Mouse (Mus musculus): Measurements from ENCODE around the gene Epb41l5. TPM values are rescaled to one million over a fixed set of nuclear protein-coding genes. Genes with fewer than 3 reads are reported as not detected.

The Epb41l5 gene
- polyA plus RNA-seq, 1 experiment from 2014 or later: 36.7 TPM

DNA sequence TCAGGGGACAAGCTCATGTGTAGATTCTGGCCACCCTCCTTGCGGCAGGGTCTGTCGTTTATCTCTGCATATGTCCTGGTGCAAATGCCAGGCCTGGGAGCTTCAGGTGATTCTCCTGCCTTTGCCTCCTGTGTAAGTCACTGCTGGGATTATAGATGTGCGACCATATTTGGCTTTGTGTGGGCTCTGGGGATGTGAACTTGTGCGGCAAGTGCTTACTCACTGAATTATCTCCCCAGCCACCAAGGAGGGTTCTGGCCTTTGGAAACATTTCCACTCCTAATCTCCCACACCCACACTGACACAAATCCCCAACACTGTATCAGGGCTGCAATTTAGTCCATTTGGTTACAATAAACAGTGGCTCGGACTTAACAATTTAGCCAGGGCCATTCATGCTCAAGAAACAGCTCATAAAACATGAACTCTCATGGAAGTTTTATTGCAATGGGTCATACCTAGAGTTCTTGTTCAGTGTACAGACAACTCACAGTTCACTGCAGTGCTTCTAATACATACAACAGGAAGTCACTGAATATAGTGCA, 104.1 kb downstream of the Epb41l5 start:
- 91% methylated on average over 5 of the region's 5 CpGs for WGBS
- no peaks in the 10 kb centered on the region for H3K9me3 ChIP-seq
- H3K9ac ChIP-seq (replicated peaks): no peak overlapping the region
- H3K27ac ChIP-seq (replicated peaks): no peak overlapping the region
- H3K4me2 ChIP-seq (replicated peaks): no peak overlapping the region
- peaks cover 49% of the 10 kb centered on the region for H3K36me3 ChIP-seq
- H3K4me3 ChIP-seq: no peak overlapping the region
- ATAC-seq (ENCODE audit: low FRiP score, low read depth): no peak
- H3K27me3 ChIP-seq: no peaks in the 10 kb centered on the region
- H3K4me1 ChIP-seq: no peaks in the 10 kb centered on the region

DNA sequence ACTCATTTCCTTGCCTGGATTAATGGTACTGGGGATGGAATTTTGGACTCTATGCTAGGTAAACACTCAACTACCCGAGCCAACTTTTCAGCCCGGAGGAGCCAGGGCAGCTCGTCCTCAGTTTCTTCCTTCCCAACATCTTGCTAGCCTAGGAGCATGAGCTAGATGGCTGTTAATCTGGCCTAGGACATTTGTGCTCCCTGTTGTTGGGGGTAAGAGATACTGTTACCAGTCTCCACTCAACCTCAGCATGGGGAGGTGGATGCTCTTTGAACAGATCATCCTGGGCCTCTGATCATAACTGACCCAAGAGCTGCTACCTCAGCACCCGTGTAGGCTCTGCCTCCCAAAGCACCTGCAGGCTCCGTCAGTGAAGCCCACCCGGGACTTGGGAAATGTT, 105.5 kb downstream of the Epb41l5 start:
- no peak overlapping the region for H3K4me3 ChIP-seq
- no peak overlapping the region for H3K4me2 ChIP-seq (replicated peaks)
- H3K36me3 ChIP-seq: peaks cover 46% of the 10 kb centered on the region
- no peak overlapping the region for H3K27ac ChIP-seq (replicated peaks)
- 97% methylated on average over 6 of the region's 6 CpGs for WGBS
- ATAC-seq (ENCODE audit: low FRiP score, low read depth): no peak
- H3K9ac ChIP-seq (replicated peaks): no peak overlapping the region
- no peaks in the 10 kb centered on the region for H3K9me3 ChIP-seq
- H3K4me1 ChIP-seq: no peaks in the 10 kb centered on the region
- no peaks in the 10 kb centered on the region for H3K27me3 ChIP-seq

- H3K36me3 ChIP-seq: peaks cover 31% of the 10 kb centered on the region
- H3K9me3 ChIP-seq: no peaks in the 10 kb centered on the region
- H3K4me2 ChIP-seq (replicated peaks): no peak overlapping the region
- no peak for ATAC-seq (ENCODE audit: low FRiP score, low read depth)
- no peaks in the 10 kb centered on the region for H3K4me1 ChIP-seq
- H3K27ac ChIP-seq (replicated peaks): no peak overlapping the region
- H3K4me3 ChIP-seq: no peak overlapping the region
- no peak overlapping the region for H3K9ac ChIP-seq (replicated peaks)
- H3K27me3 ChIP-seq: no peaks in the 10 kb centered on the region
- WGBS: 86% methylated on average over 3 of the region's 3 CpGs
These were observed 107.2 kb downstream of the Epb41l5 start for GRCm38 (mm10) chr1:119541570-119541969.

DNA sequence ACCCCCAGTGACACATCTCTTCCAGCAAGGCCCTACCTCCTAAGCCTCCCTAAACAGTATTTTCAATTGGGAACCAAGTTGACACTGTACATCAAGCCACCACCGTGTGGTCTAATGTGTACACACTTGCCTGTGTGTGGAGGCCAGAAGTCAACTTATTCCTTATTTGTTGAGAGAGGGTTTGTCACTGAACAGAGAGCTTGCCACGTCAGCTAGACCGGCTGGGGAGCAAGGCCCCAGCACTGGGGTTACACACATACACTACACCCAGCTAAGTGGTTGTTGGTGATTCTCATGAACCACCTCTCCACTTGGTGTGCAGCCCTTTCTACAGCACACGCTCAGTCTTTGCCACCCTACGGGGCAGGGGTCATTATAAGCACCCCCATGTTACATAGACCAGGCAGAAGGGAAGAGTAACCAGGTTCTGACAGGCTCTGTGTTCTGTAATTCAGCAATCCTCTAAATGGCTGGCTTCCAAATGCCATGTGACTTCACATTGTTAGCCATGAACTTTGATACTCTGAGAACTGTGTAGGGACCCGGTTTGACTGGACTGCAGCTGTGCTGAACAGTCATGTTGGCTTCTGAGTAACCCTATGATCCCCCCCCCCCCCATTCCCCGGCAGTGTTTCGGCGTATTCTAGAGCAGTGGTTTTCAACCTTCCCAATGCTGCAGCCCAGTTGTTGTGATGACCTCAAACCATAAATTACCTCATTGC, 107.8 kb downstream of the Epb41l5 start:
- peaks cover 26% of the 10 kb centered on the region for H3K36me3 ChIP-seq
- no peak overlapping the region for H3K27ac ChIP-seq (replicated peaks)
- no peak overlapping the region for H3K4me2 ChIP-seq (replicated peaks)
- no peak overlapping the region for H3K4me3 ChIP-seq
- 92% methylated on average over 9 of the region's 9 CpGs for WGBS
- H3K27me3 ChIP-seq: no peaks in the 10 kb centered on the region
- ATAC-seq (ENCODE audit: low FRiP score, low read depth): no peak
- no peak overlapping the region for H3K9ac ChIP-seq (replicated peaks)
- H3K4me1 ChIP-seq: no peaks in the 10 kb centered on the region
- no peaks in the 10 kb centered on the region for H3K9me3 ChIP-seq

- no peak overlapping the region for H3K4me3 ChIP-seq
- WGBS: 76% methylated on average over 2 of the region's 2 CpGs
These were observed 109.5 kb downstream of the Epb41l5 start for GRCm38 (mm10) chr1:119539252-119539651.

GRCm38 (mm10) chr1:119537651-119538050, 111.1 kb downstream of the Epb41l5 start:
- no peaks in the 10 kb centered on the region for H3K27me3 ChIP-seq
- WGBS: 92% methylated on average over 6 of the region's 6 CpGs

More at GRCm38 (mm10) chr1:119539252-119539651, 109.5 kb downstream of the Epb41l5 start:
- peaks cover 21% of the 10 kb centered on the region for H3K36me3 ChIP-seq
- no peaks in the 10 kb centered on the region for H3K9me3 ChIP-seq
- H3K27me3 ChIP-seq: no peaks in the 10 kb centered on the region
- no peak overlapping the region for H3K27ac ChIP-seq (replicated peaks)
- no peak overlapping the region for H3K9ac ChIP-seq (replicated peaks)
- no peak overlapping the region for H3K4me2 ChIP-seq (replicated peaks)
- ATAC-seq (ENCODE audit: low FRiP score, low read depth): no peak
- no peaks in the 10 kb centered on the region for H3K4me1 ChIP-seq

GRCm38 (mm10) chr1:119536122-119536521, 112.7 kb downstream of the Epb41l5 start:
- Histone ChIP-seq H3K27ac (replicated peaks) (no peak overlapping the region), H3K4me2 (replicated peaks) (no peak overlapping the region), H3K36me3 (0 out of 2 replicates have a peak, but pooled peaks cover 3% of the 10 kb centered on the region), H3K4me3 (no peak overlapping the region), H3K27me3 (no peaks in the 10 kb centered on the region), H3K9me3 (no peaks in the 10 kb centered on the region), H3K9ac (replicated peaks) (no peak overlapping the region), H3K4me1 (0 out of 2 replicates have a peak, but pooled peaks cover 4% of the 10 kb centered on the region)
- ATAC-seq (ENCODE audit: low FRiP score, low read depth): no peak
- WGBS: 88% methylated on average over 2 of the region's 2 CpGs

More at GRCm38 (mm10) chr1:119537651-119538050, 111.1 kb downstream of the Epb41l5 start:
- H3K9me3 ChIP-seq: no peaks in the 10 kb centered on the region
- peaks cover 9% of the 10 kb centered on the region for H3K36me3 ChIP-seq
- H3K9ac ChIP-seq (replicated peaks): no peak overlapping the region
- no peak overlapping the region for H3K4me2 ChIP-seq (replicated peaks)
- no peak overlapping the region for H3K4me3 ChIP-seq
- 0 out of 2 replicates have a peak, but pooled peaks cover 4% of the 10 kb centered on the region for H3K4me1 ChIP-seq
- ATAC-seq (ENCODE audit: low FRiP score, low read depth): no peak
- no peak overlapping the region for H3K27ac ChIP-seq (replicated peaks)

DNA sequence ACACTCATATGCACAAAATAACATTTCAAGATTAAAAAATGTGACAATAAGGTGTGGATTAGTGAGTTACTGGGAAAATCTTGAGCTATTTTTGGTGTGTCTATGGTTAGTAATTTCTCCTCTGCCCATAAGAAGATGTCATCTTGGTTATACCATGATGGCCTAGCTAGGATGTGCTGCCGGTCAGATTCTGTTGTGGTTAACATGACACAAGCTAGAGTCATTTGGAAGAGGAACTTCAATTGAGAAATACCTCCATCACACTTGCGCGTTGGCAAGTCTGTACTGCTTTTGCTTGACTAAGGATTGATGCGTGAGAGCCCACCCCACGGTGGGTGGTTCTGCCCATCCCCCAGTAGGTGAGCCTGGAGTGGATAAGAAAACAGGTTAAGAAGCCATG, 114.5 kb downstream of the Epb41l5 start:
- Histone ChIP-seq H3K9me3 (no peaks in the 10 kb centered on the region), H3K9ac (replicated peaks) (no peak overlapping the region), H3K4me3 (no peak overlapping the region), H3K27ac (replicated peaks) (no peak overlapping the region), H3K27me3 (no peaks in the 10 kb centered on the region), H3K36me3 (peaks cover 15% of the 10 kb centered on the region; the same call in 1 of the 2 replicates), H3K4me2 (replicated peaks) (no peak overlapping the region), H3K4me1 (0 out of 2 replicates have a peak, but pooled peaks cover 4% of the 10 kb centered on the region)
- ATAC-seq (ENCODE audit: low FRiP score, low read depth): no peak
- WGBS: 95% methylated on average over 5 of the region's 5 CpGs

- Histone ChIP-seq H3K4me2 (replicated peaks) (no peak overlapping the region), H3K4me3 (no peak overlapping the region), H3K9ac (replicated peaks) (no peak overlapping the region), H3K9me3 (no peaks in the 10 kb centered on the region), H3K27ac (replicated peaks) (no peak overlapping the region), H3K36me3 (peaks cover 26% of the 10 kb centered on the region), H3K4me1 (0 out of 2 replicates have a peak, but pooled peaks cover 4% of the 10 kb centered on the region), H3K27me3 (no peaks in the 10 kb centered on the region)
- WGBS: 83% methylated on average over 18 of the region's 18 CpGs
- ATAC-seq (ENCODE audit: low FRiP score, low read depth): peak; percentile 52; the same call in 1 of the 2 replicates
These were observed 115.6 kb downstream of the Epb41l5 start for GRCm38 (mm10) chr1:119533093-119533805.

DNA sequence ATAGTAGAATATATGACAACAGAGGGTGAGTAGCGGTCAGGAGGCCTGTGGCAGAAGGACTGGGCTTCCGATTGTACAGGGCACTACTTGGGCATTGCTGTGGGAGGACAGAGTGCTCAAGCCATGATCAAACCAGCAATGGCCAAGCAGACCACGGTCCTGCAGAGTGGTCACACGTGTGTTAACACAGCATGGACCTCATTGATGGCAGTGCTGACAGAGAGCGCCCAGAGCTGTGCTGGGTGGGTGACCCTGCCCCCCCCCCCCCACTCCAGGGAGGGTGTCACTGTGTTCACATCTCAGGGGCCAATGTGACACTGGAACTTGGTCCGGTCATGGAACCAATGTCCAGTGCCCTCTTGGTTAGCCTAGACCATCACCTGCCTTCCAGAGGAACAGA, 116.6 kb downstream of the Epb41l5 start:
- Histone ChIP-seq H3K27me3 (no peaks in the 10 kb centered on the region), H3K4me1 (0 out of 2 replicates have a peak, but pooled peaks cover 4% of the 10 kb centered on the region), H3K4me2 (replicated peaks) (no peak overlapping the region), H3K9me3 (no peaks in the 10 kb centered on the region), H3K4me3 (no peak overlapping the region), H3K9ac (replicated peaks) (no peak overlapping the region), H3K27ac (replicated peaks) (no peak overlapping the region), H3K36me3 (peaks cover 36% of the 10 kb centered on the region)
- no peak for ATAC-seq (ENCODE audit: low FRiP score, low read depth)
- 95% methylated on average over 6 of the region's 6 CpGs for WGBS

DNA sequence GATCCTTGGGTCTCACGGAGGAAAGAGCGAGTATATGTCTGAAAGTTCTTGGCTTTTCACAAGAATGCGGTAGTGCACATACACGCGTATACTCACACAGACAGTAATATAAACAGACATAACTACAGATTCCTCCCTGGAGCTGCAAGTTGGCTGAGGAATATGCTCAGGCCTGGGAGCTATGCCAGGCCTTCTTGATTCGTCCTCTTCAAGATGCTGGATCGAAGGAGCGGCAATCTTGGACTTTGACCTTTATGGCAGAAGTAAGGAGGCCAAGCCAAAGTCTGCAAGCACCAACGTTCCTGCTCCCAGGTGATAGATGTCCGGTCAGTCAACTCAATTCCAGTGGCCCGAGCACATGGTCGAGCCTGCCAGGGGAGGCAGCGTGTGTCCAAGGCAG, 117.9 kb downstream of the Epb41l5 start:
- Histone ChIP-seq H3K4me3 (no peak overlapping the region), H3K27ac (replicated peaks) (no peak overlapping the region), H3K4me1 (peaks cover 13% of the 10 kb centered on the region), H3K27me3 (no peaks in the 10 kb centered on the region), H3K9me3 (no peaks in the 10 kb centered on the region), H3K36me3 (peaks cover 40% of the 10 kb centered on the region), H3K4me2 (replicated peaks) (no peak overlapping the region), H3K9ac (replicated peaks) (no peak overlapping the region)
- WGBS: 92% methylated on average over 13 of the region's 13 CpGs
- ATAC-seq (ENCODE audit: low FRiP score, low read depth): no peak

Data from midbrain, embryonic 12.5 days (tissue).